Mouse (Mus musculus) G1E (cell line): Measurements from ENCODE around the gene Dicer1. TPM values are rescaled to one million over a fixed set of nuclear protein-coding genes. Genes with fewer than 3 reads are reported as not detected.

Source experiments
- ATAC-seq: 2 replicates; pipeline ENCODE4 v1.8.0; 2016; ENCODE audit warnings: mild to moderate bottlenecking; ENCODE audit not compliant: insufficient number of reproducible peaks, poor library complexity, low FRiP score, severe bottlenecking; ENCODE audit errors: extremely low read depth
- DNase-seq: peaks from one replicate; pipeline ENCODE4 v3.0.0; 2012; ENCODE audit warnings: low spot score
- H3K27me3 ChIP-seq: 2 replicates; pipeline ENCODE4 v1.6.1; 2012; ENCODE audit warnings: mild to moderate bottlenecking, low read length, inconsistent platforms; ENCODE audit not compliant: insufficient read depth
- H3K36me3 ChIP-seq: replicated peaks from 2 replicates; pipeline ENCODE3; 2012; ENCODE audit warnings: mild to moderate bottlenecking, inconsistent platforms
- H3K4me1 ChIP-seq: 2 replicates; pipeline ENCODE4 v1.6.1; 2012; ENCODE audit warnings: low read depth, low read length, inconsistent platforms, mixed read lengths; ENCODE audit not compliant: insufficient read depth
- H3K4me3 ChIP-seq: 2 replicates; pipeline ENCODE4 v1.5.1; 2012; ENCODE audit warnings: low read depth, mild to moderate bottlenecking, inconsistent platforms, low read length, moderate library complexity, mixed read lengths
- H3K9me3 ChIP-seq: replicated peaks from 2 replicates; pipeline ENCODE4 v1.6.1; 2012; ENCODE audit warnings: inconsistent platforms
- CTCF ChIP-seq: IDR thresholded peaks from 2 replicates; pipeline ENCODE4 v1.5.1; 2012; ENCODE audit warnings: low read depth, low read length, inconsistent platforms, mixed read lengths
- GATA1 ChIP-seq: IDR thresholded peaks from 2 replicates; pipeline ENCODE4 v1.6.1; 2012; ENCODE audit warnings: borderline replicate concordance, low read length, inconsistent platforms, mixed read lengths
- GATA2 ChIP-seq: IDR thresholded peaks from 2 replicates; pipeline ENCODE4 v1.6.1; 2012; ENCODE audit warnings: low read depth, low read length, inconsistent platforms, borderline replicate concordance
- POLR2AphosphoS5 ChIP-seq: IDR thresholded peaks from 2 replicates; pipeline ENCODE4 v1.6.1; 2012; ENCODE audit warnings: low read depth, low read length, inconsistent platforms; ENCODE audit not compliant: insufficient replicate concordance
- TAL1 ChIP-seq: conservative IDR thresholded peaks from 2 replicates; pipeline ENCODE4 v1.6.1; 2012; ENCODE audit warnings: low read depth, low read length, inconsistent platforms, mixed read lengths
- polyA plus RNA-seq: library from polyadenylated mRNA; stranded (reverse); fragments of >175 nt; gene quantifications from 2 replicates; pipeline ENCODE4 v1.2.3, GENCODE M21; 2012
- total RNA-seq, 2 experiments: library from RNA; stranded (forward) in 1 of 2; stranded (reverse) in 1 of 2; fragments of 200-1000 nt in 1 of 2; fragments of >200 nt in 1 of 2; fragmentation: Nextera tagmentation in 1 of 2; gene quantifications; 2 replicates each; pipeline ENCODE4 v1.2.3; 2014 to 2017

The Dicer1 gene
- total and polyA plus RNA-seq, 3 experiments, result 16.2 to 136 (median 55.4) TPM

DNA sequence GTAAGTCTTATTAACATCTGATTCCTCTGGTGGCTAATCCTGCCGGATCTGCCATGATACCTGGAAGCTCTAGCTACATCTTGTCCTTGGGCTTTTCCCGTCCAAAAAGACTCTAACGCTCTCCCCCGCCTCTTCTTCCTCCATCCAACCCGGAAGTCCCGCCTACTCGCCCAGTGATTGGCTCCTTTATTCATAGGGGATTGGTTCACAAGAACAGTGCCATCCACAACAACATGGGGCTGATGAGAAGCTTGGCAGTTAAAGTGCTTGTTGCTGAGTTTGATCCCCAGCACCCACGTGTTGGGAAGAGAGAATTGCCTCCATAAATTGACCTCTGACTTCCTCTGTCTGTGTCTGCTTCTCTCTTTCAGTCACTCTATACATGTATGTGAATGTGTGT lies 9.7 kb upstream of the Dicer1 start:
- Histone ChIP-seq H3K9me3 (no peaks in the 10 kb centered on the region), H3K4me3 (no peak overlapping the region), H3K36me3 (no peaks in the 10 kb centered on the region), H3K27me3 (peaks cover 9% of the 10 kb centered on the region; the same call in 1 of the 2 replicates), H3K4me1 (peaks cover 6% of the 10 kb centered on the region)
- no peak for ATAC-seq
- TF ChIP-seq TAL1, result no peak
- TF ChIP-seq GATA2, result no peak
- TF ChIP-seq CTCF, result no peak
- TF ChIP-seq POLR2AphosphoS5, result no peak
- no peak for TF ChIP-seq GATA1
- no peak for DNase-seq

GRCm38 (mm10) chr12:104758066-104758465 lies 6.3 kb upstream of the Dicer1 start:
- no peak for TF ChIP-seq GATA1
- no peak for TF ChIP-seq GATA2
- TF ChIP-seq TAL1, result no peak
- no peak for TF ChIP-seq POLR2AphosphoS5
- TF ChIP-seq CTCF, result no peak
- Histone ChIP-seq H3K27me3 (peaks cover 9% of the 10 kb centered on the region; the same call in 1 of the 2 replicates), H3K4me1 (peaks cover 12% of the 10 kb centered on the region), H3K9me3 (no peaks in the 10 kb centered on the region), H3K4me3 (no peak overlapping the region), H3K36me3 (no peaks in the 10 kb centered on the region)
- DNase-seq (no peak), ATAC-seq (no peak)

DNA sequence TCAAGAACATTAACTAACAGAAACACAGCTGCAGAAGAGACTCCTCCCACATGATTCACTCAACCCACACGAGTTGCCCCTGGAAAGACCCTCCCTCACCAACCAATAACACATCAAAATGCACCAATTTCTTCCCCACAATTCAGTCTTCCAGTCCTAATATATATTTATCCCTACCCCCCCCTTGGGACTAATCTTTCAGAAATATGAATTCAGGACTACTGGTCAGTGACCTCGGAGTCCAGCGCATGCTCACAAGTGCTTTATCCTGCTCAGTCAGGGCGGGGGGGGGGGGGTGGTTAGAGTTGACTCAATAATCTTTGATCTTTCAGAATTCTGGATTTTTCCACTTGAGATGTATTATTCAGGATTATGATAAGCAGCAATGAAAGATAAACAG lies 1.9 kb upstream of the Dicer1 start:
- Histone ChIP-seq H3K27me3 (0 out of 2 replicates have a peak, but pooled peaks cover under 1% of the 10 kb centered on the region), H3K9me3 (no peaks in the 10 kb centered on the region), H3K4me1 (peaks cover 47% of the 10 kb centered on the region), H3K4me3 (no peak overlapping the region), H3K36me3 (peaks cover 15% of the 10 kb centered on the region)
- DNase-seq (no peak), ATAC-seq (no peak)
- no peak for TF ChIP-seq TAL1
- TF ChIP-seq GATA1, result no peak
- no peak for TF ChIP-seq CTCF
- TF ChIP-seq POLR2AphosphoS5, result no peak
- TF ChIP-seq GATA2, result no peak

DNA sequence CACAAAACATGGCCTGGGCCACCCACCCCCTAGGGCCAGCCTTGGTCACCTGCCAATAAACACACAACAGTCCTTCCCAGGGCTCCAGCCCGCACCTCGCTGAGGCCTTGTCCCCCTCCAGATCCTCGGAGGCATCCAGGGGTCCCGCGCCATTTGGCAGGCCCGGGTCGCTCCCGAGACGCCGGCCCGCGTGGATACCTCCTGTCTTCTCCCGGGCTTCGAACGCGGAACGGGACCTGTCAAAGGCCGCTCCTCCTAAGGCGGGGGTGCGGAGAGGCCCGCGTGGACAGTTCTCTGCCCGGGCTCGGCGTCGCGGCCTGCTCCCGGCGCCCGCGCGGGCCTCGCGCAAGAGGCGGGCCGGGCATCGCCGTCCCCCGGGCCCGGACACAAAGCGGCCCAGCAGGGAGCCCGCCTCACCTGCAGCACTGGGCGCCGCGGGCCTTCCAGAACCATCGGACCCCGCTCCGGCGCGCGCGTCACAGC lies 380 bp downstream of the Dicer1 start:
- peaks cover 50% of the 10 kb centered on the region for H3K4me1 ChIP-seq
- DNase-seq, result peak; percentile 44
- no peak for TF ChIP-seq CTCF
- no peak for TF ChIP-seq GATA1
- TF ChIP-seq GATA2, result no peak
- no peak for TF ChIP-seq TAL1
- TF ChIP-seq POLR2AphosphoS5, result no peak
- H3K4me3 ChIP-seq, result peak overlapping the region; percentile 83
- H3K9me3 ChIP-seq, result no peaks in the 10 kb centered on the region
- no peaks in the 10 kb centered on the region for H3K27me3 ChIP-seq
- ATAC-seq, result no peak
- peaks cover 35% of the 10 kb centered on the region for H3K36me3 ChIP-seq

GRCm38 (mm10) chr12:104748946-104749345 lies 2.8 kb downstream of the Dicer1 start:
- Histone ChIP-seq H3K9me3 (no peaks in the 10 kb centered on the region), H3K36me3 (peaks cover 50% of the 10 kb centered on the region), H3K4me3 (no peak overlapping the region), H3K4me1 (peaks cover 54% of the 10 kb centered on the region), H3K27me3 (no peaks in the 10 kb centered on the region)
- no peak for DNase-seq
- TF ChIP-seq CTCF, result no peak
- TF ChIP-seq GATA2, result no peak
- TF ChIP-seq TAL1, result no peak
- no peak for TF ChIP-seq POLR2AphosphoS5
- TF ChIP-seq GATA1, result no peak
- no peak for ATAC-seq

- Histone ChIP-seq H3K36me3 (peaks cover 58% of the 10 kb centered on the region), H3K4me3 (no peak overlapping the region), H3K9me3 (no peaks in the 10 kb centered on the region), H3K27me3 (no peaks in the 10 kb centered on the region), H3K4me1 (peaks cover 55% of the 10 kb centered on the region)
- no peak for ATAC-seq
- DNase-seq, result no peak
- TF ChIP-seq GATA2 (no peak), GATA1 (no peak), POLR2AphosphoS5 (no peak), TAL1 (no peak), CTCF (no peak)
These were observed 4.5 kb downstream of the Dicer1 start for GRCm38 (mm10) chr12:104747252-104747651.
